Mouse (Mus musculus) T-helper 2 cell (primary cell): Measurements from ENCODE around the gene A630001G21Rik.
"Not testable (repeated sequence)": the region's sequence is repeated elsewhere in the genome, so short reads cannot be mapped to it uniquely, and the experiment has no call there.

Experiments
- in situ Hi-C: fragments of 300-600 bp; cut with MboI, MseI; formaldehyde crosslinking; loops from one replicate; pipeline ENCODE4 v1.15.1; 2025; ENCODE audit warnings: high pct_unique_total_duplicates

Gene A630001G21Rik

DNA sequence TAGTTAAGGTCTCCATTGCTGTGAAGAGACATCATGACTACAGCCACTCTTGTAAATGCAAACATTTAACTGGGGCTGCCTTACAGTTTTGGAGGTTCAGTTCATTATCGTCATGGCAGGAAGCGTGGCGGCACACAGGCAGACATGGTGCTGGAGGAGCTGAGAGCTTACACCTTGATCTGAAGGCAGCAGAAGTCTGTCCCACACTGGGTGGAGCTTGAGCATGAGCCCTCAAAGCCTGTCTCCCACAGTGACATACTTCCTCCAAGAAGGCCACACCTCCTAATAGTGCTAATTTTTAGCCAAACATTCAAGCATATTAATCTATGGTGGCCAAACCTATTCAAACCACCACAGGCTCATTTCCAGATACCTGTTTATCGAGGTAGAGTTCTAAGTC lies at the start of gene A630001G21Rik:
Gene A630001G21Rik (minus strand): TSS at position 208 of the 400 bp plus-strand sequence.
- in situ Hi-C loops, result no loop called here

DNA sequence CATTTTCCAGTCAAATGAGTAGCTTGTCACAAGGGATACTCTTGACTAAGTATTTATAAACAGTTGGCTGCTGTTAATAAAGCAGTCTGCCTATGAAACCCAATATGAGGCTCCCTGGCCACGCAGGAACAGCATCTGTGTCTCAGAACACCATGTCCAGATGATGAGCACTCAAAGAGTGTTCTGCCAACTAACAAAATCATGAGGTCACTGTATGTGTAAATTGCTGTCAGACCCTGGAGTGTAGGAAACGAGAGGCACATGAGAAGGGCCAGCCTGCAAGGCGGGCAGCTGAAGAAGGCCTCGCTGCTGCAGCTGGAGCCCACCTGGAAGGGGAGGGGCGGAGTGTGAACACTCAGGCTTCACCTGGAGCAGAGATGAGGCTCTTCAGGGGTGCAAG lies 48.7 kb upstream of the A630001G21Rik start:
- in situ Hi-C loops, result no loop called here

DNA sequence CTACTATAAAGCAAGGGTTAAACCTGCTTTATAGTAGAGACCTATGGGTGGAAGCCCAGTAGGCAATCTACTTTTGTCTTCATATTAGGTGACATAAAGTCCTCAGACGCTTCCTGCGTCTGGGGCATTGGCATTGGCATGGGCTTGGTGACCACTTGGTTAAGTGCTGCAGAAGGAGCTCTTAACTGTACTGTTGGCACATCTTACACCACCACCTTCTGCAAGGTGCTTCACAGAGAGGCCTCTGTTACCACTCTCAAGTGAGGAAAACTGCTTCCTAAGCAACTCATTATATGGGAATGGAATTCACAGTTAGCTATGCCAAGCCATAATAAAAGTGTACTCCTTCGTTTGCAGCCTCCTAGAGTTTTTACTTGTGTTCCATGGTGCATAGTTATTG lies 46.5 kb upstream of the A630001G21Rik start:
- in situ Hi-C loops, result no loop called here

DNA sequence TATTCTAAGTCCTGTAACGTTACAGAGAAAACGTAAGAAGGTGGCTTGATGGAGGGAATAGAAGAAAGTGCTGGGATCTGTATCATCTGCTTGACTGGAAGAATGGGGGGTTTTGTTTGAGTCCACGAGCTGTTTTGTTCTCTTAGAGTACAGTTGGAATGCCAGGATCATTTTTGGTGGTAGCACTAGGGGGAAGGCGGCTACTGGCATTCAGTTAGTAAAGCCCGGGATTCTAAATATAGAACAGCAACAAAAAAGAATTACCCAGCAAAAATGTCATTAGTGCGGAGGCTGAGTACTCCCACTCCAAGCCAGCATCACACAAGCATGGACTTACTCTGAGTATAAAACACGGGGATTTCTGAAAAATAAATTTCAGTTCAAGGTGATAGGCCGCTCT lies 43.8 kb upstream of the A630001G21Rik start:
- in situ Hi-C loops, result no loop called here

DNA sequence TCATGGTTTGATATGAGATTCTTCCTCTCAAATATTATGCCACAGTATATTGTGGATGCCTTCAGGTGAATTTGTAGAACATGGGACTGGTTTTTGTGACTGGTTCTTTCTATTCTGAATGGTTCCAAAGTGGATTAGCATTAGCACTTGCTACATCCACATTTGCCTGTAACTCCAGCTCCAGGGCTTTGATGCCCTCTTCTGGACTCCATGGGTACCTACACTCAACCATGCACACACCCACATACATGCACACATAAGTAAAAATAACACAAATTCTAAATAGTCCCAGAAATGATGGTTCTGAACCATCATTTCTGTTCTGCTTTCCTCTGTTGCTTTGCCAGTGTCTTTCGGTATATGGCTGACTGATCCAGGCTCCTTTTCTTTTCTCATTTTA lies 41.3 kb upstream of the A630001G21Rik start:
- in situ Hi-C loops, result no loop called here

DNA sequence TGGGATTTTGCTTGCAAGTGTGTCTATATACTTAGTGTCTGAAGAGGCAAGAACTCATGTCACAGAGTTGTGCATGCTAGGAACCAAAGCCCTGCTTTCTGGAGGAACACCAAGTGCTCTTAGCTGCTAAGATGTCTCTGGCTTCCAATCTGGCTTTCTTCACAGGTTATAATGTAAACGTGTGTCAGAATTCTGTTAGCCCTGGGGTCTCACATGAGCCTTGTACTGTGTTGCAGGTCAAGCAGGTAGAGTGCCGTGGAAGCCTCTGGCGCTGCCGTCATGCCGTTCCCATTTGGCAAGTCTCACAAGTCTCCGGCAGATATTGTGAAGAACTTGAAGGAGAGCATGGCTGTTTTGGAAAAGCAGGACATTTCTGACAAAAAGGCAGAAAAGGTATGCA lies 39.7 kb upstream of the A630001G21Rik start:
- in situ Hi-C loops, result no loop called here

DNA sequence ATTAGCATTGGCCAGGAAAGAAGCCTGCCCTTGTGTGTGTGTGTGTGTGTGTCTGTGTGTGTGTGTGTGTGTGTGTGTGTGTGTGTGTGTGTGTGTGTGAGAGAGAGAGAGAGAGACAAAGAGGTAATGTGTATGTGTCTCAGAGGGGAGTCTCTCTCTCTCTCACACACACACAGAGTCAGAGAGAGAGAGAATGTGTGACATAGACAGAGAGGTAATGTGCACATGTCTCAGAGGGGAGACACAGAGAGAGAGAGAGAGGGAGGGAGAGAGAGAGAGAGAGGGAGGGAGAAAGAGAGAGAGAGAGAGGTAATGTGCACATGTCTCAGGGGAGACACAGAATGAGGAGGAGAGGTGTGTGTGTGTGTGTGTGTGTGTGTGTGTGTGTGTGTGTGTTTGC lies 35.8 kb upstream of the A630001G21Rik start:
- in situ Hi-C loops, result not testable (repeated sequence)

DNA sequence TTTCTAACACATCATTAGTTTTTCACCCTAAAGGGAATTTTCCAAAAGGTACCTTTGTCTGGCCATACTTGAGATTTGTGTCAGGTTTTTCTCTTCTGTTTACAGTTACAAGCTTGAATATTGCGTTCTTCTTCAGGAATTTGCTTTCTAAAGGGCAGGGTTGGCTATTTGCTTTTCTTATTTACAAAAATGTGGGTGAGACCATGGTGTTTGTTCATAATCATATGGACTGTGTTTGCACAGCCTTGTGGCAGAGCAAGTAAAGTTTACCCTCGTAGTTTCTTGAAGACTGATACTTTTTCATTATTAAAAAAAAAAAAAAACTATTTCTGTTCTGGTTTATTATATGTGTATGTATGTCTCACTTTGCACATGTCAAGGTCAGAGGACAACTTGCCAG lies 32.3 kb upstream of the A630001G21Rik start:
- in situ Hi-C loops, result no loop called here

DNA sequence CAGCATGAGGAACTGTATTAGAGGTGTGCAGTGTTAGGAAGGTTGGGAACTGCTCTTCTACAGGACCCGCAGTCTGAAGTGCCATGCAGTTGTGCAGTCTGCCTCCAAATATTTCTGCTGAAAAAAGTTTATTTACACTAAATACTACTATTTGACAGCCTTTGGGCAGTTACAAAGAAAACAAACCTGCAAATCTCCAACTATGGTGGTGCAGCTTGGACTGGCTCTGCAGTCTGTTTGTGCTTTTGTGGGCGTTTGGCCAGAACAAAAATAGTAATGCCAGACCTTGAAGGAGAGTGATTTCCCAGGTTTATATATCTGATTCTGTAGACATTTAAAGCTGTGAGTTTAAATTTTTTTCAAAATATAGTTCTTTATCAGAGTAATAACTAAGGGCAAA lies 31.9 kb upstream of the A630001G21Rik start:
- in situ Hi-C loops, result no loop called here

DNA sequence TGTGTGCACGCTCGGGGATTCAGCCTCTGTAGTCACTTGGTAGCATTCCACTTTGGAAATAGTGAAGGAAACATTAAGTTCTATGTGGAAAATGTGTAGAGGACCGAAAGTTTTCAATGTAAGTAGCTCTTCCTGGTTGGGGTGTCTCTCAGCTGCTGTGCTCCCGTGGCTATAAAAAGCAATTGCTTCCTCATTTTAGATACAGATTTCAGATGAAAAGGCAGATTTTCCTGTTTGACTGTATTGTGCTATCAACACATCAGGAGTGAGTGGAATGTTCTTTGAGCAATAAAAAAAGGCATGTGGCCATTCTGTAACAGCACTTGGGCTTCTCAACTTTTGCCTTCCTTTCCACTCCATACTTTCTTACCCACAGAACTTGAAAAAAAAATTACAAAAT lies 30.8 kb upstream of the A630001G21Rik start:
- in situ Hi-C loops, result no loop called here

DNA sequence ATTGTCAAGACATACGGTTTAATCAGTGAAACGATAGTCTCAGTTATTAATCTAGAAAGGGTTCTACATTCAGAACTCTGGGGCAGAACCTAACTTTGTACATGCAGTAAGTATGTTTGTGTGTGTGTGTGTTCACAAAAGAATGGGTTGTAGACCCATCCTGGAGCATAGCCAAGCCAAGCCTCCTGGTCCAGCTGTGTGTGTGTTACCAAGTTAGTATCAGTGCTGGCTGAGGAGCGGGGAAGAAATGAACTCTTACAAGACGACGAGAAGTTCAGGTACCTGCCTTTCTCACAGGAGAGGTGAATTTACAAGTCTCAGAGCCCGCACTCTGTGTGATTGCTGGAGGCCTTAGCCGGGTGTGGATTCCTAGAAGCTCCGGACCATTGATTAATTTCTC lies 26.1 kb upstream of the A630001G21Rik start:
- in situ Hi-C loops, result no loop called here

DNA sequence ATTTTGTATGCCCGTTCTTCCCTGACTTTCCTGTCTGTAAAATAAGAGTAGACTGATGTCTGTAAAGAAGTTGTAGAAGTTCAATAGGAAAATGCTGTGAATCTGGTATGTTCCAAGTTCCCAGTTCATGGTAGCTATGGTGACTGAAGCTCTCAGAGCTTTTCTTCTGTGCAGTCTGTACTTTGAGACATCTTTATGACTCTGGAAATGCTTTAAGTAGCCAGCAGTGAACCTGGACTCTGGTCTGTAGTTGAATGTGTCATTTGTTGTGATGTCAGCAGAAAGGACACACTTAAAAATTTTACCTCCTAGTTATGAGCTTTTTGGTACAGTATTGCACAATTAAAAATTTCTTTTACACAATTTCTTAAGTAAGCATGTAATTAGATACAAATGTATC lies 24.1 kb upstream of the A630001G21Rik start:
- in situ Hi-C loops, result no loop called here

DNA sequence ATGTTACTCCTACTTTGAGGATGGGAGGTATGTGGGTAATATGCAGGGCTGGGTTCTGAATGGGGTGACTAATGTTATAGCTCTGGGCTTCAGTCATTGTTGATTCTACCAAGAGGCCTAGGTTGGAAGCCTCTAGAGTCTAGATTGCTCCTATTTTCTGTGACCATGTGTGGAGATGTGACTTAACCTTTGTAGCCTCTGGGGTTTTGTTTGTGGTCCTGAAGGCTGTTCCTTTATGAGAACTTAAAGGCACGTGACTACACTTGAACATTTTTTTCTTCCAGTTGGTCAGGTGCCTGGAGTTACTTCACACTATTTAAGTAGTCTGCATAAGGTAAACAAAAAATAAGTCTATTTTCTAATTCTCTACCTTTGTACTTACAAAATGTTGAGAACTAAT lies 21.3 kb upstream of the A630001G21Rik start:
- in situ Hi-C loops, result loop anchor here (10.0 kb wide), 1 partner anchor 705 kb away; no protein-coding TSS in a partner anchor

DNA sequence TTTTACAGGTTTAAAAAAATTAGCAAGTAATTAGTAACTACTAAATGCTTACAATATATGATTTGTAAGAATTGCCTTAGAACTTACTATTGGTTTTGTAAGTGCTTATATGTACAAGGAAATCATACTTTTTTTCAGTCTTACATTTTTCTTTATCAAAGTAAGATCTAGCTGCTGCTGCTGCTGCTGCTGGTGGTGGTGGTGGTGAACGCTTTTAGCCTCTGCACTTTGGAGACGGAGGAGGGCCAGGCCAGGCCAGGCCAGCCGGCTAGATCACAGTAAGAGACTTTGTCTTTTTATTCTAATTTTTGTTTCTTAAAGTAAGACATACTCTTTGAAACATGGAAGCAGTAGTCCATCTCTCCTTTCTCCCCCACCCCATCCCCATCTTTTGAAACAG lies 16.8 kb upstream of the A630001G21Rik start:
- in situ Hi-C loops, result loop anchor here (10.0 kb wide), 1 partner anchor 710 kb away; no protein-coding TSS in a partner anchor

DNA sequence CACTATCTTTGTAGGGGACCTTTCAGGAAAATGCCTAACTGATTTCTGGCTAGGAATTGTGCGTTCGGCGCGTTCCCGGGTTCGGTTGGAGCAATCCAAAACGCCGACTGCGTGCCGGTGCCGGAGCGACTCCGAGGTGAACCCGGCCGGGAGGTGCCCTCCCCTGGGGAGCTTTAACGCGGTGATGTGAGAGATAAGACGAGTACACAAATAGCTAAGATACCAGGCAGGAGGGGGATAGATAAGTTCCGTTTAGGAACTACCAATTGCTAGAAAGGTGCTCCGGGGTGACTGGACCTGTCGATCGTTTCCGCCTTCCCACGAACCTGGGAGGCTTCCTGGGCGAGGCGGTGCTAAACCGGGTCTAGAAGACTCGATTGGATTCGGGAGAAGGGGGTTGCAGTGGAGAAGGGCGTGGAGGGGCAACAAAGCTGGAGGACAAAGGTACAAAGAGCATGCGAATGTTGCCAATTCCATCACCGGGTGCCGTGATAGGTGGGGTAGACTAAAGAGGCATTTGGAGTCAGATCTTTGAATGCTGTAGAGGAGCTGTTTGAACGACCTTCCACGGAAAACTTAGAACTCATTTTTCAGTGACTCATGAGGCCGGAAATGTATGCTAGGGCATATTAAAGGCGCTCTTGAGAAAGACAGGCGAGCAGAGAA lies 15.8 kb upstream of the A630001G21Rik start:
- in situ Hi-C loops, result loop anchor here (5.0 to 10.0 kb wide), 2 partner anchors 42 to 711 kb away; no protein-coding TSS in a partner anchor

DNA sequence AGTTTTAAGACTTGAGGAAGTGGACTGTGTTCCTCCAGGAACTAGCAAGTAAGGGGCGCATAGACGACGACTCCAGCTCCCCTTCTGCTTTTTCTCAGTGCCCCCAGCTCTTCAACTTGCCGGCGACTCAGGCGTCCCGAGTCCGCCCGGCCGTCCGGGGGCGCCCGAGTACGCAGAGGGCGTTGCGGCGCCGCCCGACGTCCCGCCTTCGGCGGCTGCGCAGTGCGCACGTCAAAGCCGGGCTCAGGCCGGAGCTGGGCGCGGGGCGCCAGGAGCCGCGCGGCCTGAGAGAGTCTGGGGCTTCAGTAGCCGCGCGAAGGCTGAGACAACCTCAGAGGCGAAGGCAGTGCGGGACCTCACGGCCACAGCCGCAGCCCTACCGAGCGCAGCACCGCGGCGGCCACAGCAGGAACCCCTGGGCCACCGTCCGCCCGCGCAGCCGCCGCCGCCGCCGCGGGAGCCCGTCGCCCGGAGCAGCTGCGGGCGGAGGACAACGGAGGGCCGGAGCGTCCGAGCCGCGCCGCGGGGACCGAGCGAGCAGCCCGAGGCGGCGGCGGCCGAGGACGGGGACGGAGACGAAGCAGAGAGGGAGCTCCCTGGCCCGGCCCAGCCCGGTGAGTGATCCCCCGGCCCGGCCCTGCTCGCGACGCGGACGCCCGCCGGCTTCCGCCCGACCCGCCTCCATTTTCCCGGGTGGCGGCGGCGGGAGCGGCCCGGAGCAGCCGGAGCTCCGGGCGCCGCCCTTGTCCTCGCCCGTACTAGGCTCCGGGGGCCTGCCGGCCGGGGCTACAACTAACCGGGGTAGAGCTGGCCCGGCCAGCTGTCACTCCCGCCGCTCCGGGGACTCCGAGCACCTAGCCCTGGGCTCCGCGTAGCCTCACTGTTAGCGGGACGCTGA lies 15.0 kb upstream of the A630001G21Rik start, which contains the start of gene Cab39:
Gene Cab39 (plus strand): TSS at position 234 of the 898 bp plus-strand sequence.
- in situ Hi-C loops, result loop anchor here (5.0 to 10.0 kb wide), 2 partner anchors 41 to 711 kb away; no protein-coding TSS in a partner anchor

DNA sequence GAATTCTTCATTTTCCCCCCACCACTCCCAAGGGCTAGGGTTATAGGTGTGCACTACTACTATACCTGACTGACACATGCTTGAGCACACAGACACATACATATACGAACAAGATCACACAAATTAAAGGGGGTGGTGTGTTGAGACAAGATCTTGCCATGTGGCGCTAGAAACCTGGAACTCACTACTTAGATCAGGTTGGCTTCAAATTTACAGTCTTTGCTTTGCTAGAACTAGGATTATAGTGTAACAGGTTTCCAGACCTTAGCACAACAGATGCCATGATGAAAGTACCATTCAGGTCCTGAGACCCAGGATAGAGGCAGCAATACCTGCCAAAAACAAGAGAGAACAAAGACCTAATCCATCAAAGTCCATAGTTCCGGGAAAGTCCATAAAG lies 13.0 kb upstream of the A630001G21Rik start:
- in situ Hi-C loops, result loop anchor here (5.0 to 10.0 kb wide), 2 partner anchors 39 to 713 kb away; no protein-coding TSS in a partner anchor

DNA sequence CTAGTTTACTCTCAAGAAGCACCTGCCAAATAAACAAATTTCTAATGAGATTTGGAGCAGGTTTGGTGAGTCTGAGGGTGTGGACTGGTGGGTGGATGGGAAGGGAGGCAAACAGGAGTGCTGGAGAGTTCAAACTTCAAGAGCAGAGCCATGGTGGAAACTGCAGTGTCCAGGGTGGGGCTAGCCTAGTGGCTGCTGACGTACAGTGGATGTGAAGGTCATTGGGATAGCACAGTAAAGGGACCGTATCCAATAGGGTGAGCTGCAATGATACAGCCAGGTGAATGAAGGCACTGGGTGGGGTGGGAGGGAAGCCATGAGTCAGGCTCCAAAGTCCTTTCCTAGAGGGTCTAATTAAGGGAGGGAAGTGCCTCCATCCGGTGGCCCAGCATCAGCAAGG lies 12.1 kb upstream of the A630001G21Rik start:
- in situ Hi-C loops, result loop anchor here (5.0 to 10.0 kb wide), 2 partner anchors 38 to 714 kb away; no protein-coding TSS in a partner anchor

DNA sequence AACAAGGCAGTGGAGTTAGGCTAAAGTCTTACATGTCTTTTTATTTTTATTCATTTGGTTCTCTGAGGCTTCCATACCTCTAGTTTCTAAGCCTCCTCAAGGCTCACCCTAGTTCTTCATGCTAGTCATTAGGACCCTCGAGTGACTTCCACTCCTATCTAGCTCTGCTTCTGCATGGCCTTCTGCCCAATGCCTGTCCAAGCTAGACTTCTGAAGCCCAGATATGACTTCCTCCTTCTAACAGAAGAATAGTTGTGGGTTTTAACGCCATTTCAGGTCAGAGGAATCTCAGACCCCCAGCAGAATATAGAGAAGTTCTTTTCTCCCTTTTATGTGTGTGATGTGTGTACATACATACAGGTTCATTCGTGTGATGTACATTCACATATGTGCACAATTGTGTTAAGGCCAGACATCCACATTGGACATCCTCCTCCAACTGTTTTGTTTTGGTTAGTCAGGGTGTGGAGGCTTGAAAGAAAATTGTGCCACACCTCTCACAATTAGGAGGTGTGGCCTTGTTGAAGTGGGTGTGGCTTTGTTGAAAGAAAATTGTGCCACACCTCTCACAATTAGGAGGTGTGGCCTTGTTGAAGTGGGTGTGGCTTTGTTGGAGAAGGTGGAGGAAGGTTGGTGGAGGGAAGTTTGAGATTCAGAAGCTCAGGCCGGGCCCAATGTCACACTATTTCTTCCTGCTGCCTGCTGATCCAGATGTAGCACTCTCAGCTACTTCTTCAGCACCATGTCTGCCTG lies 1.2 kb upstream of the A630001G21Rik start:
- in situ Hi-C loops, result loop anchor here (10.0 kb wide), 1 partner anchor 325 kb away; no protein-coding TSS in a partner anchor

DNA sequence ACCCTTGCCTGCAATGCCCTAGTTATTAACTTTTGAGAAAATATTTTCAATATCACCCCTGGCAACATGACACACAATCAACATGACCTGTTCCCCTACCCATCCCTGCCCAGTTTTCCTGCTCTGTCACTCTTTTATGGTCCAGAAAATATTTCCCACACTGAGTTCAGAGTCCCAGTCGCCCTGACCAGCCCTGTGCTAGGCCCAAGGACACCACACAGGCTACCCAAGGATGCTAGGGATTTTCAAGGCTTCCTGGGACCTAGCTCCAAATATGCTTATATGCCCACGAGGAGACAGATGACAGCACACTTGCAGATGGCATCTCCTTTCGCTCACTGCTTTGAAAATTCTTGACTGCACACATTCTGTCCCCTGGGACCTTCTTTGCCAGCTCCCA lies 569 bp upstream of the A630001G21Rik start:
- in situ Hi-C loops, result no loop called here

DNA sequence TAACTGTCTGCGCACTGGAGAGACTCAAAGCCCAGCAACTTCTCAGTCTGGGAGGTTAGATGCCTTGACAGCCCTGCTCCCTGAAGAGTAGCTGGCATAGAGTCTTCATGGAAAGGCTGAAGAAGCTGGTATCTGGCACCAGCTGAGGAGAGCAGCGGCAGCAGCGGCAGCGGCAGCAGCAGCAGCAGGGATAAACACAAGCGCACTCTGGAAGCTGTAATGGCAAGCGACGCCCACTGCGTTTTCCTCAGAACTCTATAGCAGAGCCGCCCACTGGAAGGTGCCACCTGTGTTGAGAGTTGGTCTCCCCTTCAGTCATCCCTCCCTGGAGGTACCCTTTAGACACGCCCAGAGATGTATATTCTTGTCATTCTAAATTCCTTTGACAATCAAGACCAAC lies 2.3 kb downstream of the A630001G21Rik start:
- in situ Hi-C loops, result no loop called here

DNA sequence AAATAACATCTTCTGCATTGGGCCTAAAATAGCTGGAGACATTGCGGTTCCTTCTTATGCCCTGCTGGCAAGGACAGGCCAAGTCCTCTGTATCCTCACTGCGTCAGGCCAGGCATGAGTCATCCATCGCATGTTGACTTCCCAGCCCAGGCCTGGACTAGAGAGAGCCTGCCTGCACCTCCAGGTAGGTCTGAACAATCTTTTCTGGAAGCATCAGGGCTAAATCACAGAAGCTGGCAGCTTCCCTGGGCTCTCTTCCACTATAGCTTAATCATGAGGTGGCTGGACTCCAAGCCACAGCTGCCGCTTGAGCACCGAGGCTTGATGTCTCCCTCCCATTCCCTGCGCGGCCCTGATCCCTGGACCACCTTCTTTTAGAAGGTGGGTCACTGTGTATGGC lies 3.3 kb downstream of the A630001G21Rik start:
- in situ Hi-C loops, result no loop called here
